Mouse (Mus musculus) heart, postnatal 0 days (tissue): ENCODE results near the gene Hspa1l. TPM values are rescaled to one million over a fixed set of nuclear protein-coding genes. Genes with fewer than 3 reads are reported as not detected.

ENCODE experiments used
- ATAC-seq: fragments of 200-750 bp; cut with Nextera tagmentation; 2 replicates; pipeline ENCODE4 v1.8.0; 2017; ENCODE audit warnings: low read depth, moderate number of reproducible peaks, moderate library complexity; ENCODE audit not compliant: insufficient read depth
- DNase-seq: peaks from one replicate; pipeline ENCODE4 v3.0.0-alpha.2; 2016; ENCODE audit warnings: low spot score
- H3K27ac ChIP-seq: fragments of 300-500 bp; sonication (generic); 2 replicates; pipeline ENCODE4 v1.5.1; 2014; ENCODE audit warnings: low read depth, mild to moderate bottlenecking
- H3K27me3 ChIP-seq: fragments of 300-500 bp; sonication (generic); 2 replicates; pipeline ENCODE4 v1.6.1; 2014; ENCODE audit warnings: low read length, mixed read lengths; ENCODE audit not compliant: control insufficient read depth, insufficient read depth
- H3K36me3 ChIP-seq: fragments of 300-500 bp; sonication (generic); replicated peaks from 2 replicates; pipeline ENCODE4 v1.6.1; 2014; ENCODE audit warnings: low read length, mixed read lengths; ENCODE audit not compliant: control insufficient read depth, insufficient read depth
- H3K4me1 ChIP-seq: fragments of 300-500 bp; sonication (generic); 2 replicates; pipeline ENCODE4 v1.6.1; 2014; ENCODE audit warnings: antibody characterized with exemption; ENCODE audit not compliant: control insufficient read depth, insufficient read depth
- H3K4me2 ChIP-seq: fragments of 300-500 bp; sonication (generic); 2 replicates; pipeline ENCODE4 v1.6.1; 2014; ENCODE audit warnings: low read depth, mild to moderate bottlenecking, low read length, moderate library complexity
- H3K4me3 ChIP-seq: fragments of 300-500 bp; sonication (generic); 2 replicates; pipeline ENCODE4 v1.5.1; 2014; ENCODE audit warnings: low read depth, low read length
- H3K9ac ChIP-seq: fragments of 300-500 bp; sonication (generic); replicated peaks from 2 replicates; pipeline ENCODE4 v1.6.1; 2014; ENCODE audit warnings: low read depth, low read length, mixed read lengths
- H3K9me3 ChIP-seq: fragments of 300-500 bp; sonication (generic); replicated peaks from 2 replicates; pipeline ENCODE4 v1.6.1; 2016; ENCODE audit warnings: low read length; ENCODE audit not compliant: control insufficient read depth
- CTCF ChIP-seq: IDR thresholded peaks from 2 replicates; pipeline ENCODE4 v1.5.1; 2016; ENCODE audit warnings: antibody characterized with exemption, control low read depth, low read depth
- EP300 ChIP-seq: IDR thresholded peaks from 2 replicates; pipeline ENCODE4 v1.6.1; 2016; ENCODE audit warnings: antibody characterized with exemption, low read depth
- WGBS: fragments of 180-500 bp; shearing (Covaris S2); extraction: QIAGEN DNeasy Blood & Tissue Kit; methylation state at CpG from one replicate; pipeline ENCODE4 v1.1.7; 2014; 5-methylcytosine and 5-hydroxymethylcytosine counted together
- polyA plus RNA-seq: library from polyadenylated mRNA; unstranded; fragments of >200 nt; fragmentation: Nextera tagmentation; extraction: Ambion mirVana; gene quantifications from 2 replicates; pipeline ENCODE4 v1.2.1, GENCODE M21; 2015
- total RNA-seq: library from RNA; depleted of rRNA; stranded (reverse); fragments of >200 nt; gene quantifications from 2 replicates; pipeline ENCODE4 v1.2.3, GENCODE M21; 2014; ENCODE audit warnings: low replicate concordance

Gene Hspa1l
- total and polyA plus RNA-seq, 2 experiments from 2014 or later: 1.8 to 3.3 TPM

DNA sequence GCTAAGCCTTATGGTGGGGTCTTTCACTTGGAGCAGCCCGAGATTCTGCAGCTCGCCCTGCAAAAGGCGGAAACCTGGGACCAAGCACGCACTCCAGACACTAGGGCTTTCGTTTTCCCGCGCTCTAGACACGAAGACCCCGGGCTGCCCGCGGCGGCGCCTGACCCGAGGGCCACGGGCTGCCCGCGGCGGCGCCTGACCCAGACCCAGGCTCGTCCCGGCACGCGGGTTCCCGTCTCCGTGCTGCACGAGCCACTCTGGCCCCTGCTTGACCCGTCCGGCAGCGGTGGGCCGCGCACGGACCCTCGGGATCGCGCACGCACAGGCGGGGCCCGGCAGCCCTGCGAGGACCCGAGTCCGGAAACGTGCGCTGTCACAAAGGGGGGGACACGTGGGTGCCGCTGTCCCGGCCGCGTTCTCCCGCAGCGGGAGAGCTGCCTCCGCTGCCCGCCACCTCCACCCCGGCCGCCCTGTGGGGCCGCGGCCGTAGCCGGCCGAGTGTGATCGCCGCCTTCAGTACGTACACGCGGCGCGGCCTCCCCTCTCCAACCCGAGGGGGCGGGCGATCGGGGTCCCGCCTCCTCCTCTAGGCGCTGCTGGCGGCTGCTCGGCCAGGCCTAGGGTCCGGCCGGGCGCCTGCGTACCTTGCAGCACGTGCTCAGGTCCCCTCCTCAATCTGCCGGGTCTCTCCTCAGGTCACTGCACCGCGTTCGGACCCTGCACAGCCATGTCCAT, 28.4 kb downstream of the Hspa1l start, which contains the start of gene Vars:
Gene Vars, plus strand, starts transcription at position 271 of the 735 bp plus-strand sequence.
- ATAC-seq (peak; percentile 89), DNase-seq (peak; percentile 75)
- Histone ChIP-seq H3K27me3 (no peaks in the 10 kb centered on the region), H3K9me3 (no peaks in the 10 kb centered on the region), H3K27ac (peak within 1 kb of the TSS; percentile 99), H3K36me3 (peaks cover 36% of the 10 kb centered on the region), H3K9ac (peak within 1 kb of the TSS; percentile 88), H3K4me1 (peaks cover 29% of the 10 kb centered on the region), H3K4me2 (peak within 1 kb of the TSS; percentile 98), H3K4me3 (peak within 1 kb of the TSS; percentile 97)
- WGBS: under 1% methylated on average over 67 of the region's 83 CpGs
- TF ChIP-seq EP300 (peak; percentile 86), CTCF (no peak)

DNA sequence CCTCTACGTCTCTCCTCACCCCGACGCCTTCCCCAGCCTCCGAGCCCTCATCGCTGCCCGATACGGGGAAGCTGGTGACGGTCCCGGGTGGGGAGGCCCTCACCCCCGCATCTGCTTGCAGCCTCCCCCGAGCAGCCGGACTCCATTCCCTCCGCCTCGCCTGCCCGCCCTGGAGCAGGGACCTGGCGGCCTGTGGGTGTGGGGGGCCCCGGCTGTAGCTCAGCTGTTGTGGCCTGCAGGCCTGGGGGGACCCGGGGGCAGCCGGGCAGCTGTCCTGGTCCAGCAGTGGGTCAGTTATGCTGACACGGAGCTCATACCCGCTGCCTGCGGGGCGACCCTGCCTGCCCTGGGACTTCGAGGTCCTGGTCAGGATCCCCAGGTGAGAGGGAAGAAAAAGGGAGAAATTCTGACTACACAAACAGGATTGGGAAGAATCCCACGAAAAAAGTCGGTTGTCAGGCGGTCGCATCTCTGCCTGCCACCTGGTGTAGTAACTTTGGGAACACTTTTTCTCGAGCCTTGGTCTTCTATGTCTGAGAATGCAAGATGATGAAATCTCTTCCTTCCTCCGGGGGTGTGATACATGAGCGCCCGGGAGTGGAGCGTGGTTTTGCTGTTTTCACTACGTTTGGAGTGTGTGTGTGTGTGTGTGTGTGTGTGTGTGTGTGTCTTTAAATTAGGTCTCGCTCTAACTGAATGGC, 29.1 kb downstream of the Hspa1l start:
- no peaks in the 10 kb centered on the region for H3K27me3 ChIP-seq
- peak overlapping the region; percentile 99 for H3K27ac ChIP-seq
- H3K4me2 ChIP-seq: peak overlapping the region; percentile 98
- 1% methylated on average over 35 of the region's 35 CpGs for WGBS
- ATAC-seq: no peak
- H3K4me1 ChIP-seq: peaks cover 29% of the 10 kb centered on the region
- no peaks in the 10 kb centered on the region for H3K9me3 ChIP-seq
- peak overlapping the region; percentile 97 for H3K4me3 ChIP-seq
- H3K36me3 ChIP-seq: peaks cover 36% of the 10 kb centered on the region
- H3K9ac ChIP-seq: peak overlapping the region; percentile 88
- no peak for TF ChIP-seq EP300
- no peak for TF ChIP-seq CTCF
- peak; percentile 24 for DNase-seq

DNA sequence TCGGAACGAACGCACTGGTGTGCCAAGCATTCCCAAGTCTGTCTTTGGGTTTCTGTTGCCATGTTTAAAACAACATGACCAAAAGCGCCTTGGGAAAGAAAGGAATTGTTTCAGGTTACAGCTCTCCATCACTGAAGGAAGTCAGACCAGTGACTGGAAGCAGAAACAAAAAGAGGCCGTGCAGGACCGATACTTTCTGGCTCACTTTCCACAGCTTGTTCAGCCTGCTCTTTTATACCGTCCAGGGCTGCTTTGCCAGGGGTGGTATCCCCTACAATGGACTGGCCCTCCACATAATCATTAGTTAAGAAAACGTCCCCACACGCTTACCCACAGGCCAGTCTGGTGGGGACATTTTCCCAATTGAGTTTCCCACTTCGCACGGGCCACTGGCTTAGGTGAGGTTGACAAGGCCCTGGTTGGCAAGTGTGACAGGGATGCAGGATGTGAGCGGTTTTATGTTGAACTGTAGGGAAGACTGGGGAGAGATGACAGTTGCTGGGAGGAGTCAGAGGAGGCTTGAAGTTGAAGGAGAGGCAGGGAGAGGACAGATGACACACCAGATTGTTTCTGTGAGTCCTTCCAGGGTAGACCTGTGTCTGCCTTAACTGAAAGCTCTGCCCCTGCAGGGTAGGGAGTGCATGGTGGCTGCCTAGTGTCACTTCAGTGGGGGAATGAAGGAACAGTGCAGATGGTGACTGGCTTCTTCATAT, 29.8 kb downstream of the Hspa1l start:
- Histone ChIP-seq H3K9me3 (no peaks in the 10 kb centered on the region), H3K36me3 (peaks cover 36% of the 10 kb centered on the region), H3K27me3 (no peaks in the 10 kb centered on the region), H3K9ac (peak overlapping the region; percentile 88), H3K4me3 (peak overlapping the region; percentile 97), H3K4me1 (peaks cover 29% of the 10 kb centered on the region), H3K4me2 (peak overlapping the region; percentile 98), H3K27ac (peak overlapping the region; percentile 99)
- TF ChIP-seq EP300: no peak
- TF ChIP-seq CTCF: no peak
- ATAC-seq: no peak
- DNase-seq: peak; percentile 36
- WGBS: 9% methylated on average over 12 of the region's 12 CpGs

DNA sequence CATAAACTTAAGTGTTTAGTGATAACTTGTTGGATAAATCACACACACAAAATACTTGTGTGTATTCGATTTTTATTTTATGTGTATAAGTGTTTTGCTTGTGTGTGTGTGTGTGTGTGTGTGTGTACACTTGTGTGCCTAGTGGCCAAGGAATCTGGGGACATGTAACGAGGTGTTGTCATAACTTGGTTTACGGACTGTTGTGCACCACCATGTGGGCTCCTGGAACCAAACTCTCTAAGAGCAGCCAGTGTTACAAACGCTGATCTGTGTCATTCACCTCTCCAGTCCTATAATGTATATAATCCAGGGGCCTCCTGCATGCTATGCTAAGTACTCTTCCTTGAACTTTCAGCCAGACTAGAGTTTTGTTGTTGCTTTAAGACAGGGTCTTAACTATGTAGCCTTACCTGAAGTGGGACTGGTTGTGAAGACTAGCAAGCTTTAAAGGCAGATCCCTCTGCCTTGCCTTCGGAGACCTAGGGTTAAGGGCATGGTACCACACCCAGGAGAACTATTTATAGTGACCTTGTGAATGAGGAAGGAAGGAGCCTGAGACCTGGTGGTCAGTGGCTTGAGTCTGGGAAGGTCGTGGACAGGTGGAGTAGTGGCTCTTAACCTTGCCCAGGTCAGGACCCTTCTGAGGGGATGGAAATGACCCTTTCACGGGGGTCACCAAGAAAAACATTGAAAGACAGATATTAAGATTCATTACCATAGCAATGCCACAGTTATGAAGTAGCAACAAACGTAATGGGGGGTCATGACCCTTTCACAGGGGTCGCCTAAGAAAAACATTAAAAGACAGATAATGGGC, 30.7 kb downstream of the Hspa1l start:
- H3K36me3 ChIP-seq: peaks cover 35% of the 10 kb centered on the region
- peaks cover 29% of the 10 kb centered on the region for H3K4me1 ChIP-seq
- no peak for ATAC-seq
- no peak overlapping the region for H3K9ac ChIP-seq
- H3K27me3 ChIP-seq: no peaks in the 10 kb centered on the region
- no peaks in the 10 kb centered on the region for H3K9me3 ChIP-seq
- no peak overlapping the region for H3K4me3 ChIP-seq
- H3K27ac ChIP-seq: no peak overlapping the region
- 60% methylated on average over 9 of the region's 9 CpGs for WGBS
- DNase-seq: no peak
- H3K4me2 ChIP-seq: peak overlapping the region; percentile 98
- TF ChIP-seq EP300 (no peak), CTCF (no peak)
